8 mouse cellular contexts compared by ENCODE assay signal in the genomic region with DNA sequence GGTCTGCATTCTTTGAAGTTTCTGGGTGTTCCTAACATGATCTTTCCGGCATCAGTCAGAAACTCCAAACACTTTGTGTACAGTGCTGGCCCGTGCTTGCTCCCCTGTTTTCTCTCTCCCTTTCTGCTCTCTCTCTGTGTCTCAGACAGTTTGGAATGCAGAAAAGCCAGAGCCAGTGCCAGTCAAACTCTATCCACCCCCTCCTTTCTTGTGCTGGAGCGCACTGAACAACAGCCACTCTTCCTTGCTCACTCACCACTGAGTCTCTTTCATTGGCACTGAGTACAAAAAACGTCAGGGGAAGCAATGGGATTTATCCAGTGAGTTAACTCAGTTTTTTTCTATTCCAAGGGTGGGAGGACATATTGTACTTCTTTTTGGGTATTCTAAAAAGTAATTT.
DNase-seq lines count a peak whose midpoint lies in the region; ATAC-seq and TF ChIP-seq lines count a peak whose summit lies in the region.

No protein-coding gene starts in this region.

- peak overlapping the region; percentile 71 for H3K27ac ChIP-seq in layer of hippocampus, adult 2 months
- H3K27ac ChIP-seq in kidney, postnatal 0 days: no peak overlapping the region
- H3K27ac ChIP-seq in midbrain, embryonic 15.5 days: no peak overlapping the region

- H3K36me3 ChIP-seq in kidney, postnatal 0 days (ENCODE audit: insufficient read depth, low read length): no peaks in the 10 kb centered on the region
- H3K36me3 ChIP-seq in midbrain, embryonic 15.5 days (replicated peaks): no peaks in the 10 kb centered on the region

- no peak overlapping the region for H3K9ac ChIP-seq in kidney, postnatal 0 days (ENCODE audit: low read depth, low read length)
- H3K9ac ChIP-seq in midbrain, embryonic 15.5 days: no peak overlapping the region

- no peaks in the 10 kb centered on the region for H3K27me3 ChIP-seq in kidney, postnatal 0 days (ENCODE audit: insufficient read depth, low read length)
- H3K27me3 ChIP-seq in midbrain, embryonic 15.5 days (replicated peaks): no peaks in the 10 kb centered on the region

- no peak overlapping the region for H3K4me2 ChIP-seq in kidney, postnatal 0 days (ENCODE audit: low read length)
- no peak overlapping the region for H3K4me2 ChIP-seq in midbrain, embryonic 15.5 days

- no peaks in the 10 kb centered on the region for H3K9me3 ChIP-seq in kidney, postnatal 0 days (replicated peaks; ENCODE audit: low read length)
- no peaks in the 10 kb centered on the region for H3K9me3 ChIP-seq in midbrain, embryonic 15.5 days

- TF ChIP-seq CTCF in layer of hippocampus, adult 2 months (conservative IDR thresholded peaks at IDR 0.05): no peak
- TF ChIP-seq CTCF in kidney, postnatal 0 days (IDR thresholded peaks at IDR 0.05; ENCODE audit: low read depth): no peak

- H3K4me3 ChIP-seq in layer of hippocampus, adult 2 months: peak overlapping the region; percentile 46
- H3K4me3 ChIP-seq in kidney, postnatal 0 days (replicated peaks; ENCODE audit: low read depth, low read length): no peak overlapping the region
- H3K4me3 ChIP-seq in midbrain, embryonic 15.5 days: no peak overlapping the region

- H3K4me1 ChIP-seq in kidney, postnatal 0 days (replicated peaks; ENCODE audit: insufficient read depth, low read length): no peaks in the 10 kb centered on the region
- H3K4me1 ChIP-seq in midbrain, embryonic 15.5 days: 0 out of 2 replicates have a peak, but pooled peaks cover 3% of the 10 kb centered on the region

- 45% methylated on average over 4 of the region's 4 CpGs for WGBS in kidney, postnatal 0 days
- WGBS in midbrain, embryonic 15.5 days: 9% methylated on average over 4 of the region's 4 CpGs

- no peak for ATAC-seq in kidney, postnatal 0 days (replicated peaks; ENCODE audit: low FRiP score, low read depth)
- peak; percentile 69 for ATAC-seq in midbrain, embryonic 15.5 days (replicated peaks)

- peak; percentile 25 to 58 for DNase-seq in layer of hippocampus, adult 2 months (ENCODE audit: low spot score in 2 of 2)
- DNase-seq in layer of hippocampus, adult 8-10 months (ENCODE audit: low spot score in 2 of 2): no peak
- DNase-seq in embryo, embryonic 10.5 days (ENCODE audit: low spot score): peak; percentile 62
- DNase-seq in heart, adult 18-20 months: peak; percentile 47 to 51
- peak; percentile 34 for DNase-seq in kidney, postnatal 0 days (ENCODE audit: low spot score)
- no peak for DNase-seq in c-Kit-positive CD71-positive TER-119-positive erythroid progenitor cells, embryonic 14.5 days (ENCODE audit: low spot score)
- DNase-seq in cerebellum, postnatal 36 days: no peak

Comparison
In these comparisons a context has a peak if more than half of its experiments do, and no peak if none do; other contexts are left out.
1. DNase-seq: peak in layer of hippocampus, adult 2 months (2 of 2), embryo, embryonic 10.5 days (single experiment), heart, adult 18-20 months (2 of 2) and kidney, postnatal 0 days (single experiment); none in layer of hippocampus, adult 8-10 months (0 of 2), c-Kit-positive CD71-positive TER-119-positive erythroid progenitor cells, embryonic 14.5 days (single experiment) and cerebellum, postnatal 36 days (0 of 2).